Mouse (Mus musculus) olfactory bulb, adult 2 months (tissue): ENCODE results near the gene Il23r.

Experiments used
- CTCF ChIP-seq: fragments of 200-500 bp; IDR thresholded peaks from 2 replicates; pipeline ENCODE4 v1.5.1; 2012; ENCODE audit warnings: low read depth, mild to moderate bottlenecking, low read length, moderate library complexity; ENCODE audit not compliant: insufficient read depth
- POLR2A ChIP-seq: fragments of 200-500 bp; IDR thresholded peaks from 2 replicates; pipeline ENCODE4 v1.6.1; 2012; ENCODE audit warnings: mild to moderate bottlenecking, low read depth, low read length, moderate library complexity; ENCODE audit not compliant: insufficient read depth

GRCm38 (mm10) chr6:67445866-67446265 is 45.8 kb downstream of the Il23r start:
- TF ChIP-seq CTCF (no peak), POLR2A (no peak)
